Mouse (Mus musculus) MEL (cell line): ENCODE data around the gene Kif20b.

ENCODE experiments used
- BHLHE40 ChIP-seq: IDR thresholded peaks from 2 replicates; pipeline ENCODE4 v1.6.1; 2012; ENCODE audit warnings: low read depth, mild to moderate bottlenecking, inconsistent platforms, low read length, improper control_type of control experiment, borderline replicate concordance
- CTCF ChIP-seq, 3 experiments: IDR thresholded peaks in 2 of 3; conservative IDR thresholded peaks in 1 of 3; 2 replicates each; pipeline ENCODE4 v1.5.1; 2011 to 2012; ENCODE audit warnings: low read length in 3 of 3, low read depth in 2 of 3, mild to moderate bottlenecking in 2 of 3, improper control_type of control experiment in 1 of 3, inconsistent platforms in 1 of 3, mixed read lengths in 1 of 3, moderate library complexity in 1 of 3; ENCODE audit not compliant: control insufficient read depth in 1 of 3, insufficient read depth in 1 of 3, poor library complexity in 1 of 3, severe bottlenecking in 1 of 3
- ETS1 ChIP-seq: IDR thresholded peaks from 2 replicates; pipeline ENCODE4 v1.6.1; 2012; ENCODE audit warnings: low read depth, mild to moderate bottlenecking, inconsistent platforms, low read length, improper control_type of control experiment, moderate library complexity
- UBTF ChIP-seq: IDR thresholded peaks from 2 replicates; pipeline ENCODE4 v1.6.1; 2012; ENCODE audit warnings: low read depth, mild to moderate bottlenecking, inconsistent platforms, low read length, improper control_type of control experiment, moderate library complexity, borderline replicate concordance; ENCODE audit not compliant: insufficient read depth

GRCm38 (mm10) chr19:34898941-34899340 is 23.2 kb upstream of the Kif20b start:
- TF ChIP-seq ETS1 (no peak), BHLHE40 (no peak), CTCF (IDR thresholded peaks at IDR 0.05 in 2 of 3, conservative IDR thresholded peaks at IDR 0.05 in 1 of 3; ENCODE audit: control insufficient read depth in 1 of 3, insufficient read depth in 1 of 3, low read depth in 2 of 3, low read length in 3 of 3, poor library complexity in 1 of 3, severe bottlenecking in 1 of 3) (no peak), UBTF (no peak)
